Mouse (Mus musculus) kidney, adult 2 months (tissue): ENCODE measurements around the gene Mab21l3.
"Not testable (repeated sequence)": the region's sequence is repeated elsewhere in the genome, so short reads cannot be mapped to it uniquely, and the experiment has no call there.

ENCODE experiments used
- CTCF ChIP-seq: fragments of 200-500 bp; conservative IDR thresholded peaks from 2 replicates; pipeline ENCODE4 v1.5.1; 2011; ENCODE audit warnings: low read depth, mild to moderate bottlenecking, control low read depth, low read length, moderate library complexity, mixed read lengths; ENCODE audit not compliant: insufficient read depth, insufficient read length
- POLR2A ChIP-seq: fragments of 200-500 bp; IDR thresholded peaks from one replicate; pipeline ENCODE4 v1.6.1; 2011; ENCODE audit warnings: low read depth, low read length, control low read depth

DNA sequence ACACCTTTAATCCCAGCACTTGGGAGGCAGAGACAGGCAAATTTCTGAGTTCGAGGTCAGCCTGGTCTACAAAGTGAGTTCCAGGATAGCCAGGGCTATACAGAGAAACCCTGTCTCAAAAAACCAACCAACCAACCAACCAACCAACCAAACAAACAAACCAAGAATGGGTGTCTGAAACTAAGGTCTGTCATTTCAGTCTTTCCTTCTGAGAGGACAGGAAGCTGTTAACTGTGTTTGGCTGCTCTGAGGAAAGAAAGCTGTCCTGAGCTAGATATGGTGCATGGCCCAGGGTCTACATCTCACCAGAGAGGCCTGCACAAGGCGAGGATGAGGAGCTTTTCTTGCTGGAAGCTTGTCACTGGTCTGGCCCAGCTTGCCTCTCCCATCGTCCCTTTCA, 28.1 kb downstream of the Mab21l3 start:
- TF ChIP-seq CTCF, POLR2A: not testable (repeated sequence)
